Mouse (Mus musculus): ENCODE measurements at regions not wholly inside any gene's neighbourhood (a gene's known extent, or its start where the extent isn't known, plus 50 kb on each side); places are given as distances from the start of the nearest gene placed in this dataset.

DNA sequence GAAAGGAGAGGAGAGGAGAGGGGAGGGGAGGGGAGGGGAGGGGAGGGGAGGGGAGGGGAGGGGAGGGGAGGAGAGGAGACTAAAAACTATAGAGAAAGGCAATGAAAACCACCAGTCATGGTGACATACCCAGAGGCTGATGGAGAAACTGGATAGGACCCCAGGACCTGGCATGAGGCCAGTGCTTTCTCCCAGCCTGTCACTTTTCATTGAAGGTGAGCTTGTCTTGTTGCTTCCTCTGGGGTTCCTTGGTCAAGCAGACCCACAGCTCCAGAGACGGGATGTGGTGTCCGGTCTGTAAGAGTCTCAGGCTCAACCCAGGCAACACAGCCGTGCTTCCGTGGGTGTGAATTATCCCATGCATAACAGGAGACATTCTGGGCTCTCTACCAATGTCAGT is 69.8 kb upstream of the Egln3 start:
- no peak overlapping the region for H3K9ac ChIP-seq (replicated peaks)
- H3K4me2 ChIP-seq (ENCODE audit: low read depth): no peak overlapping the region
- DNase-seq (ENCODE audit: low read depth in 3 of 3, low spot score in 3 of 3) (no peak), ATAC-seq (ENCODE audit: insufficient read depth) (no peak)
- H3K27me3 ChIP-seq (ENCODE audit: control insufficient read depth, insufficient read depth, low read length): no peaks in the 10 kb centered on the region
- no peaks in the 10 kb centered on the region for H3K9me3 ChIP-seq (ENCODE audit: control insufficient read depth, low read length)
- no peaks in the 10 kb centered on the region for H3K4me1 ChIP-seq (replicated peaks; ENCODE audit: control insufficient read depth in 2 of 2, insufficient read depth in 2 of 2, low read length in 1 of 2)
- 56% methylated on average over 4 of the region's 4 CpGs for WGBS (ENCODE audit: insufficient replicate concordance)
- no peak overlapping the region for H3K4me3 ChIP-seq (ENCODE audit: insufficient read depth in 1 of 2, low read depth in 2 of 2, low read length in 2 of 2)
- no peaks in the 10 kb centered on the region for H3K36me3 ChIP-seq (replicated peaks; ENCODE audit: control insufficient read depth, insufficient read depth, low read depth)
- no peak overlapping the region for H3K27ac ChIP-seq
- TF ChIP-seq EP300 (IDR thresholded peaks at IDR 0.05; ENCODE audit: low read depth) (no peak), CTCF (IDR thresholded peaks at IDR 0.05; ENCODE audit: low read depth) (no peak)

DNA sequence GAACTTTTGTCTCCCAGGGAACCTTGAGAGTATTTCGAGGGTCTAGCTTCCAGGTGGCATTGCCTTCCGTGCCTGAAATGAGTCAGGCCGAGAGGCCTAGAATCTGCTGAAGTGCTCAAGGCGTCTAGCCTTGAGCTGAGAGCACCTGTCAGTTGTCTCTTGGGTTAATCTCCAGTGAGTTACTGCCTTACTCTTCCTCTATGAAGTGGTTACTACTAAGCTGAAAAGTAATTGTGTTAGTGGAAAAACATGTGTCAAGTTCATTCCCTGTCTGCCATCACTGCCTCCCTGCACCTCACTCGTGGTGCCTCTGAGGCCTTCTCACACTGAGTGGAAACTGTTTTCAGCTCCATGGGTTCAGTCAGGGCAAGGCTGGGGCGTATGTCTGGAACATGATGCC is 69.0 kb upstream of the Egln3 start:
- DNase-seq (ENCODE audit: low read depth in 3 of 3, low spot score in 3 of 3) (no peak), ATAC-seq (ENCODE audit: insufficient read depth) (no peak)
- no peaks in the 10 kb centered on the region for H3K36me3 ChIP-seq (replicated peaks; ENCODE audit: control insufficient read depth, insufficient read depth, low read depth)
- no peak overlapping the region for H3K27ac ChIP-seq
- 65% methylated on average over 6 of the region's 6 CpGs for WGBS (ENCODE audit: insufficient replicate concordance)
- no peaks in the 10 kb centered on the region for H3K27me3 ChIP-seq (ENCODE audit: control insufficient read depth, insufficient read depth, low read length)
- no peak overlapping the region for H3K4me2 ChIP-seq (ENCODE audit: low read depth)
- no peak for TF ChIP-seq EP300 (IDR thresholded peaks at IDR 0.05; ENCODE audit: low read depth)
- no peak for TF ChIP-seq CTCF (IDR thresholded peaks at IDR 0.05; ENCODE audit: low read depth)
- no peak overlapping the region for H3K9ac ChIP-seq (replicated peaks)
- no peaks in the 10 kb centered on the region for H3K9me3 ChIP-seq (ENCODE audit: control insufficient read depth, low read length)
- H3K4me1 ChIP-seq (replicated peaks; ENCODE audit: control insufficient read depth in 2 of 2, insufficient read depth in 2 of 2, low read length in 1 of 2): no peaks in the 10 kb centered on the region
- H3K4me3 ChIP-seq (ENCODE audit: insufficient read depth in 1 of 2, low read depth in 2 of 2, low read length in 2 of 2): no peak overlapping the region

DNA sequence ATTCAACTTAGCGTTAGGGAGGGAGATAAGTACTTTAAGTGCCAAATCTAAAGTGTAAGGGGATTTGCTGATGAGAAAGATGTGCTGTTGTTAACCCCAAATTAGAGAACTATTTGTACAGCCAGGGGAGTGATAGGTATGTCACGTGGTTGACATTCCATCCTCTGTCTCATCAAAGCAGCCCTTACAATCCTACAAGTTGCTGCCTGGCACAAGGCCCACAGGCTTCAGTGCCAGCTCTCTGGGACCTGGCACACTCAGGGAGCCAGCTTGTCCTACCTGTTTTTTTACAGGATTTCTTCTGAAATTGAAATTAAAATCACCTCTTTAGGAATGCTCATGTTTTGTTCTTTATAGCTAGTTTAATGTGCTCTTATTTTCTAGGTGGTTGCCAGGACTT is 68.6 kb upstream of the Egln3 start:
- 52% methylated on average over 2 of the region's 2 CpGs for WGBS (ENCODE audit: insufficient replicate concordance)
- Histone ChIP-seq H3K4me1 (replicated peaks; ENCODE audit: control insufficient read depth in 2 of 2, insufficient read depth in 2 of 2, low read length in 1 of 2) (no peaks in the 10 kb centered on the region), H3K36me3 (replicated peaks; ENCODE audit: control insufficient read depth, insufficient read depth, low read depth) (no peaks in the 10 kb centered on the region), H3K9me3 (ENCODE audit: control insufficient read depth, low read length) (no peaks in the 10 kb centered on the region), H3K4me3 (ENCODE audit: insufficient read depth in 1 of 2, low read depth in 2 of 2, low read length in 2 of 2) (no peak overlapping the region), H3K4me2 (ENCODE audit: low read depth) (no peak overlapping the region), H3K27me3 (ENCODE audit: control insufficient read depth, insufficient read depth, low read length) (no peaks in the 10 kb centered on the region), H3K27ac (no peak overlapping the region), H3K9ac (replicated peaks) (no peak overlapping the region)
- TF ChIP-seq EP300 (IDR thresholded peaks at IDR 0.05; ENCODE audit: low read depth) (no peak), CTCF (IDR thresholded peaks at IDR 0.05; ENCODE audit: low read depth) (no peak)
- DNase-seq (ENCODE audit: low read depth in 3 of 3, low spot score in 3 of 3): no peak
- ATAC-seq (ENCODE audit: insufficient read depth): no peak

DNA sequence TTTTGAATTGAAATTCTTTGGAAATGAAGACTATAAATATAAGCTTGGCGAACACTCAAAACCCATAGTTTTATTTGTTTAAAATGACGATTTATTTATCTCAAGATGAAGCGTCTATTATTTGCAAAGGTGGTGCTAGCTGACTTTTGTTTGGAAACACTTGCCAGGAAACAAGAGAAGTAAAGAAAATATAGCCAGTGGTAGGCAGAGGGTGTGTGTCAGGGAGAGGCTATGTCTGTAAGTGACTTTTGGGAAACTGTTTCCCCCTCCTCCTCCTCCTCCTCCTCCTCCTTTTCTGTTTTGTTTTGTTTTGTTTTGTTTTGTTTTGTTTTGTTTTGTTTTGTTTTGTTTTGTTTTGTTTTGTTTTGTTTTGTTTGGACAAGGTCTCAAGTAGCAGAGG is 62.2 kb upstream of the Egln3 start:
- H3K4me2 ChIP-seq (ENCODE audit: low read depth): no peak overlapping the region
- H3K4me3 ChIP-seq (ENCODE audit: insufficient read depth in 1 of 2, low read depth in 2 of 2, low read length in 2 of 2): no peak overlapping the region
- H3K9ac ChIP-seq (replicated peaks): no peak overlapping the region
- DNase-seq (ENCODE audit: low read depth in 3 of 3, low spot score in 3 of 3): no peak
- TF ChIP-seq EP300 (IDR thresholded peaks at IDR 0.05; ENCODE audit: low read depth): no peak
- TF ChIP-seq CTCF (IDR thresholded peaks at IDR 0.05; ENCODE audit: low read depth): no peak
- WGBS (ENCODE audit: insufficient replicate concordance): 63% methylated on average over 3 of the region's 3 CpGs
- no peaks in the 10 kb centered on the region for H3K36me3 ChIP-seq (replicated peaks; ENCODE audit: control insufficient read depth, insufficient read depth, low read depth)
- no peaks in the 10 kb centered on the region for H3K9me3 ChIP-seq (ENCODE audit: control insufficient read depth, low read length)
- peaks cover 0 to 5% of the 10 kb centered on the region in 2 experiments; a peak in 1 of 4 replicates for H3K4me1 ChIP-seq (replicated peaks; ENCODE audit: control insufficient read depth in 2 of 2, insufficient read depth in 2 of 2, low read length in 1 of 2)
- H3K27ac ChIP-seq: no peak overlapping the region
- H3K27me3 ChIP-seq (ENCODE audit: control insufficient read depth, insufficient read depth, low read length): no peaks in the 10 kb centered on the region
- ATAC-seq (ENCODE audit: insufficient read depth): no peak

DNA sequence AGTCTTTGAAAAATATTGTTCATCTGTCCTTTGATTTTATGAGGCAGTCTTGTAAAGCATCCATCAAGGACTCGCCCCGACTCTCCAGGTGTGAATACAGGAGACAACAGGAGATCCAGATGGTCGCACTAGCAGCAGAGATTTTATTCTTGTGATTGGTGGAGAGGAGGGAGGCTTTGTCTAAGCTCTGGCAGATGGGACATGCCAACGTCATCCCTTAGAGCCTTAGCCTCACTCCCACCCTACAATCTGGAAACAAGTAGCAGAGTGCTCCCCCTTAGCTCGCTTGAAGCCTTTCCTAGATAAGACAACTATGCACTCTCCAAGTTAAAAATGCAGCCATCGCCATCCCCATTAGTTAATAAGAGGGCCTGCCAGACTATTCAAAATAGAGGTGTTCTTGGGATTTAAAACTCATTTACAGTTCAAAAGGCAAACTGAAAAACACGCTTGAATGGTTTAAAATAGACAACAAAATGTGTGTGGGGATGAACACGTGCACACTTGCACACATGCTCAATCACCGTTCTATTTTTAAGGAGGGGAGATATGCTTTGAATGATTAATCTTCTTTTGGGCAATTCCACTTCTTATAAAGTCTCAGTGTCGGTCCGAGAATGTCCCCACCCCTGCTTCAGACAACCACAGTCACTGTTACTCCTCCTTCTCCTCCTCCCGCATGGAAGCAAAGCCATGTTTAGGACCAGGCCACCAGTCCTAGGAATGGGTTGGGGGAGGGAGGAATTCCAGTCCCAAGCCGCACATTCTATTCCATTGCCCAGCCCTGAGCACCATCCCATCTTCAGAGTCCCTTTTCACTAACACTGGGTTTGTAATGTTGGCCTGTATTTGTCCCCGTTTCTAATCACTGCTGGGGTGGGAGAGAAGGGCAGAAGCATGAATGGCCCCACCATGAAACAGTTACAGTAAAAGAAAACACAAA is 61.5 kb upstream of the Egln3 start:
- Histone ChIP-seq H3K36me3 (replicated peaks; ENCODE audit: control insufficient read depth, insufficient read depth, low read depth) (no peaks in the 10 kb centered on the region), H3K9me3 (ENCODE audit: control insufficient read depth, low read length) (no peaks in the 10 kb centered on the region), H3K4me2 (ENCODE audit: low read depth) (no peak overlapping the region), H3K4me1 (replicated peaks; ENCODE audit: control insufficient read depth in 2 of 2, insufficient read depth in 2 of 2, low read length in 1 of 2) (peaks cover 0 to 5% of the 10 kb centered on the region in 2 experiments; a peak in 1 of 4 replicates), H3K4me3 (ENCODE audit: insufficient read depth in 1 of 2, low read depth in 2 of 2, low read length in 2 of 2) (no peak overlapping the region), H3K9ac (replicated peaks) (no peak overlapping the region), H3K27ac (no peak overlapping the region), H3K27me3 (ENCODE audit: control insufficient read depth, insufficient read depth, low read length) (no peaks in the 10 kb centered on the region)
- no peak for DNase-seq (ENCODE audit: low read depth in 3 of 3, low spot score in 3 of 3)
- TF ChIP-seq EP300 (IDR thresholded peaks at IDR 0.05; ENCODE audit: low read depth) (no peak), CTCF (IDR thresholded peaks at IDR 0.05; ENCODE audit: low read depth) (no peak)
- no peak for ATAC-seq (ENCODE audit: insufficient read depth)
- WGBS (ENCODE audit: insufficient replicate concordance): 64% methylated on average over 14 of the region's 14 CpGs
